ENCODE assay signal across 21 mouse cellular contexts in genomic region chr2:69559380-69559779, GRCm38 (mm10). TPM values are rescaled to one million over a fixed set of nuclear protein-coding genes. Genes with fewer than 3 reads are reported as not detected.
A peak's percentile ranks its signal among the peaks of the same experiment; 100 is the strongest.
DNase-seq lines count a peak whose midpoint lies in the region; ATAC-seq and TF ChIP-seq lines count a peak whose summit lies in the region.
"Had no signal": no experiment of that assay in that cellular context is flagged by ENCODE, and none has a peak within 500 bp of the region (broad histone marks: within the 10 kb centered on the region; RNA-seq: fewer than 3 reads in every experiment).

No protein-coding gene starts in this region.

- H3K36me3 ChIP-seq in heart, embryonic 12.5 days = no peaks in the 10 kb centered on the region
- H3K36me3 ChIP-seq in heart, embryonic 11.5 days (ENCODE audit: control insufficient read depth, insufficient read depth, low read length) = no peaks in the 10 kb centered on the region
- H3K36me3 ChIP-seq in kidney, embryonic 14.5 days (ENCODE audit: control insufficient read depth, insufficient read depth, low read length) = no peaks in the 10 kb centered on the region
- no peaks in the 10 kb centered on the region for H3K36me3 ChIP-seq in lung, embryonic 14.5 days (ENCODE audit: insufficient read depth)
- H3K36me3 ChIP-seq: embryonic facial prominence, embryonic 10.5 days; G1E; heart, embryonic 15.5 days; hindbrain, embryonic 10.5 days had no signal

- WGBS in heart, embryonic 12.5 days = 66% methylated on average over 15 of the region's 15 CpGs
- whole genome bisulfite sequencing in heart, embryonic 11.5 days (ENCODE audit: insufficient replicate concordance) = 63% methylated on average over 15 of the region's 15 CpGs
- 17% methylated on average over 15 of the region's 15 CpGs for WGBS in kidney, embryonic 14.5 days
- WGBS in lung, embryonic 14.5 days = 35% methylated on average over 15 of the region's 15 CpGs
- 45% methylated on average over 15 of the region's 15 CpGs for WGBS in lung, adult 2 months

- no peak overlapping the region for H3K27ac ChIP-seq in heart, embryonic 12.5 days (ENCODE audit: poor library complexity, severe bottlenecking)
- H3K27ac ChIP-seq in heart, embryonic 11.5 days (ENCODE audit: low read depth, low read length) = no peak overlapping the region
- no peak overlapping the region for H3K27ac ChIP-seq in kidney, embryonic 14.5 days (ENCODE audit: low read depth, low read length)
- no peak overlapping the region for H3K27ac ChIP-seq in lung, embryonic 14.5 days (ENCODE audit: low read depth)
- H3K27ac ChIP-seq: embryonic facial prominence, embryonic 10.5 days; gastrocnemius, adult 2 months; heart, embryonic 15.5 days; hindbrain, embryonic 10.5 days had no signal

- no peak for ATAC-seq in heart, embryonic 12.5 days (ENCODE audit: insufficient number of reproducible peaks, low FRiP score)
- ATAC-seq in heart, embryonic 11.5 days (replicated peaks; ENCODE audit: insufficient number of reproducible peaks, low FRiP score, low TSS enrichment) = no peak
- ATAC-seq in kidney, embryonic 14.5 days (ENCODE audit: low FRiP score, low TSS enrichment) = peak; percentile 63; the same call in 1 of the 2 replicates
- ATAC-seq in lung, embryonic 14.5 days (ENCODE audit: insufficient read depth) = no peak
- ATAC-seq: CD4-positive, CD25-positive, alpha-beta regulatory T cell, adult 4 months; forebrain, embryonic 14.5 days had no signal

- no peak overlapping the region for H3K9ac ChIP-seq in heart, embryonic 12.5 days
- H3K9ac ChIP-seq in heart, embryonic 11.5 days (ENCODE audit: low read depth, low read length) = no peak overlapping the region
- H3K9ac ChIP-seq in kidney, embryonic 14.5 days (ENCODE audit: low read depth, low read length) = no peak overlapping the region
- no peak overlapping the region for H3K9ac ChIP-seq in lung, embryonic 14.5 days
- H3K9ac ChIP-seq: heart, embryonic 15.5 days had no signal

- H3K9me3 ChIP-seq in heart, embryonic 12.5 days (replicated peaks) = no peaks in the 10 kb centered on the region
- no peaks in the 10 kb centered on the region for H3K9me3 ChIP-seq in heart, embryonic 11.5 days (replicated peaks; ENCODE audit: control insufficient read depth, low read length)
- no peaks in the 10 kb centered on the region for H3K9me3 ChIP-seq in kidney, embryonic 14.5 days (ENCODE audit: control insufficient read depth, low read length)
- no peaks in the 10 kb centered on the region for H3K9me3 ChIP-seq in lung, embryonic 14.5 days (ENCODE audit: low read depth, low read length)
- H3K9me3 ChIP-seq: embryonic facial prominence, embryonic 10.5 days; G1E; heart, embryonic 15.5 days; hindbrain, embryonic 10.5 days had no signal

- DNase-seq in kidney, adult 9 months = no peak
- DNase-seq in lung, embryonic 14.5 days = peak; percentile 9
- DNase-seq in lung, adult 2 months = no peak
- no peak for DNase-seq in urinary bladder, postnatal 10 days (ENCODE audit: low spot score)
- DNase-seq: adrenal gland, adult 8-10 months; adrenal gland, postnatal 36 days; B cell, adult 2 months; cerebellum, adult 2 months; cerebellum, postnatal 10 days; gastrocnemius, adult 2 months; gastrocnemius, postnatal 25 days; heart, postnatal 14 days had no signal

- no peak overlapping the region for H3K4me3 ChIP-seq in heart, embryonic 12.5 days
- no peak overlapping the region for H3K4me3 ChIP-seq in heart, embryonic 11.5 days (ENCODE audit: low read depth, low read length)
- peak overlapping the region; percentile 12; the same call in 1 of the 2 replicates for H3K4me3 ChIP-seq in kidney, embryonic 14.5 days (ENCODE audit: low read length)
- no peak overlapping the region for H3K4me3 ChIP-seq in lung, embryonic 14.5 days (ENCODE audit: low read depth, low read length)
- no peak overlapping the region for H3K4me3 ChIP-seq in lung, adult 2 months (replicated peaks; ENCODE audit: extremely low read depth, low read depth, low read length)
- H3K4me3 ChIP-seq: embryonic facial prominence, embryonic 10.5 days; gastrocnemius, adult 2 months; heart, embryonic 15.5 days; hindbrain, embryonic 10.5 days had no signal

- H3K27me3 ChIP-seq in heart, embryonic 12.5 days (replicated peaks) = no peaks in the 10 kb centered on the region
- H3K27me3 ChIP-seq in heart, embryonic 11.5 days (ENCODE audit: control insufficient read depth, insufficient read depth, low read length) = peaks cover 6% of the 10 kb centered on the region; the same call in 1 of the 2 replicates
- H3K27me3 ChIP-seq in kidney, embryonic 14.5 days (ENCODE audit: control insufficient read depth, insufficient read depth, low read length) = peaks cover 5% of the 10 kb centered on the region
- no peaks in the 10 kb centered on the region; the same call in 1 of the 2 replicates for H3K27me3 ChIP-seq in lung, embryonic 14.5 days (ENCODE audit: insufficient read depth, low read length)
- H3K27me3 ChIP-seq: heart, embryonic 15.5 days had no signal

- H3K4me2 ChIP-seq in heart, embryonic 12.5 days = peak overlapping the region; percentile 16; the same call in 1 of the 2 replicates
- H3K4me2 ChIP-seq in heart, embryonic 11.5 days = no peak overlapping the region
- H3K4me2 ChIP-seq in kidney, embryonic 14.5 days (replicated peaks; ENCODE audit: low read depth, low read length) = peak overlapping the region; percentile 32
- no peak overlapping the region for H3K4me2 ChIP-seq in lung, embryonic 14.5 days
- H3K4me2 ChIP-seq: heart, embryonic 15.5 days had no signal

- no peak for TF ChIP-seq CTCF in lung, embryonic 14.5 days (IDR thresholded peaks at IDR 0.05; ENCODE audit: low read depth)
- TF ChIP-seq CTCF in lung, adult 2 months (IDR thresholded peaks at IDR 0.05; ENCODE audit: insufficient read depth, low read length) = no peak

- peaks cover 7% of the 10 kb centered on the region for H3K4me1 ChIP-seq in heart, embryonic 12.5 days (replicated peaks)
- H3K4me1 ChIP-seq in heart, embryonic 11.5 days (ENCODE audit: control insufficient read depth, insufficient read depth, low read length) = peaks cover 10% of the 10 kb centered on the region
- peaks cover 12% of the 10 kb centered on the region; the same call in 1 of the 2 replicates for H3K4me1 ChIP-seq in kidney, embryonic 14.5 days (ENCODE audit: control insufficient read depth, insufficient read depth, low read length)
- H3K4me1 ChIP-seq in lung, embryonic 14.5 days (ENCODE audit: insufficient read depth) = 0 out of 2 replicates have a peak, but pooled peaks cover 4% of the 10 kb centered on the region
- no peaks in the 10 kb centered on the region for H3K4me1 ChIP-seq in lung, adult 2 months (ENCODE audit: control insufficient read depth, insufficient read depth, low read length)
- H3K4me1 ChIP-seq: embryonic facial prominence, embryonic 10.5 days; heart, embryonic 15.5 days had no signal

- TF ChIP-seq POLR2A in lung, adult 2 months (IDR thresholded peaks at IDR 0.05; ENCODE audit: borderline replicate concordance, extremely low read depth, low read depth, low read length) = no peak

RNA-seq across cellular contexts. Expression of gene Lrp2, which starts 26.5 kb away (rescaled TPM):
- 0.74 and 0.78 TPM in 2 replicates for polyA plus RNA-seq in heart, embryonic 12.5 days (2016; fragmentation: Nextera tagmentation; extraction: Ambion mirVana)
- polyA plus RNA-seq in heart, embryonic 11.5 days (2014; fragmentation: Nextera tagmentation; extraction: Ambion mirVana) = 0.65 and 1.0 TPM in 2 replicates
- polyA plus RNA-seq in kidney, embryonic 14.5 days (2014; fragmentation: Nextera tagmentation; extraction: Ambion mirVana) = 5.6 and 13.8 TPM in 2 replicates
- 1.1 and 1.5 TPM in 2 replicates for polyA plus RNA-seq in lung, embryonic 14.5 days (2014; fragmentation: Nextera tagmentation; extraction: Ambion mirVana)
- 10.3 and 13.6 TPM in 2 replicates for polyA plus RNA-seq in lung, adult 2 months (2012; rRNA removed)
- polyA plus RNA-seq: G1E had no signal

Comparison
In these comparisons a context has a peak if more than half of its experiments do, and no peak if none do; other contexts are left out.
1. H3K4me2 ChIP-seq: peak in heart, embryonic 12.5 days (single experiment) and kidney, embryonic 14.5 days (single experiment); none in heart, embryonic 11.5 days (single experiment) and lung, embryonic 14.5 days (single experiment).